Mouse (Mus musculus) ES-E14 (cell line): ENCODE data around the gene Nup50. TPM values are rescaled to one million over a fixed set of nuclear protein-coding genes. Genes with fewer than 3 reads are reported as not detected.

Source experiments
- DNase-seq: peaks from one replicate; pipeline ENCODE4 v3.0.0-alpha.2; 2013; ENCODE audit warnings: low read depth, low spot score
- H3K27ac ChIP-seq: 2 replicates; pipeline ENCODE4 v1.5.1; 2012; ENCODE audit warnings: low read depth, mild to moderate bottlenecking, low read length, moderate library complexity, mixed read lengths; ENCODE audit not compliant: poor library complexity, insufficient read depth, severe bottlenecking
- H3K36me3 ChIP-seq: 2 replicates; pipeline ENCODE4 v1.6.1; 2012; ENCODE audit warnings: mild to moderate bottlenecking, low read length, moderate library complexity, mixed read lengths; ENCODE audit not compliant: control insufficient read depth, poor library complexity, insufficient read depth, severe bottlenecking
- H3K4me1 ChIP-seq, 2 experiments: fragments of 150-350 bp in 1 of 2; sonication (generic) in 1 of 2; 2 replicates each; pipeline ENCODE4 v1.6.1; 2012; ENCODE audit warnings: low read length in 2 of 2, mild to moderate bottlenecking in 1 of 2, mixed read lengths in 1 of 2; ENCODE audit not compliant: control insufficient read depth in 2 of 2, insufficient read depth in 2 of 2, poor library complexity in 1 of 2
- H3K4me3 ChIP-seq, 2 experiments: fragments of 150-350 bp in 1 of 2; sonication (generic) in 1 of 2; 2 replicates each; pipeline ENCODE4 v1.5.1; 2012; ENCODE audit warnings: low read length in 2 of 2, low read depth in 1 of 2, mild to moderate bottlenecking in 1 of 2, mixed read lengths in 1 of 2; ENCODE audit not compliant: insufficient read depth in 1 of 2, poor library complexity in 1 of 2, severe bottlenecking in 1 of 2
- H3K9ac ChIP-seq: 2 replicates; pipeline ENCODE4 v1.6.1; 2012; ENCODE audit warnings: low read depth, mild to moderate bottlenecking, low read length, mixed read lengths; ENCODE audit not compliant: poor library complexity, insufficient read depth, severe bottlenecking
- H3K9me3 ChIP-seq: fragments of 150-350 bp; sonication (generic); 2 replicates; pipeline ENCODE4 v1.6.1; 2012; ENCODE audit warnings: low read depth, mild to moderate bottlenecking, low read length; ENCODE audit not compliant: control insufficient read depth, insufficient read depth
- CHD2 ChIP-seq: IDR thresholded peaks from 2 replicates; pipeline ENCODE4 v1.6.1; 2014; ENCODE audit warnings: mild to moderate bottlenecking, low read depth, low read length, inconsistent platforms
- HCFC1 ChIP-seq: IDR thresholded peaks from 2 replicates; pipeline ENCODE4 v1.6.1; 2012; ENCODE audit warnings: low read length, inconsistent platforms, borderline replicate concordance; ENCODE audit not compliant: insufficient read depth
- MAFK ChIP-seq: IDR thresholded peaks from 2 replicates; pipeline ENCODE4 v1.6.1; 2014; ENCODE audit warnings: mild to moderate bottlenecking, low read depth, low read length, inconsistent platforms; ENCODE audit not compliant: insufficient read depth
- ZC3H11A ChIP-seq: IDR thresholded peaks from 2 replicates; pipeline ENCODE4 v1.6.1; 2012; ENCODE audit warnings: low read depth, mild to moderate bottlenecking, inconsistent platforms, low read length, borderline replicate concordance
- ZNF384 ChIP-seq: IDR thresholded peaks from 2 replicates; pipeline ENCODE4 v1.6.1; 2012; ENCODE audit warnings: low read depth, low read length, inconsistent platforms
- in situ Hi-C, 2 experiments: fragments of 600-800 bp; cut with MboI; formaldehyde crosslinking; loops; one replicate each; pipeline ENCODE4 v1.15.1; 2025; ENCODE audit warnings: low sequenced_read_pairs in 2 of 2, inconsistent platforms in 1 of 2; ENCODE audit not compliant: unreplicated experiment in 2 of 2
- total RNA-seq: library from RNA; depleted of rRNA; stranded (reverse); fragments of 300-350 nt; gene quantifications from 2 replicates; pipeline ENCODE4 v1.2.3, GENCODE M21; 2012; rRNA removed

The Nup50 gene
- total RNA-seq = 46.9 and 71.4 TPM in 2 replicates

DNA sequence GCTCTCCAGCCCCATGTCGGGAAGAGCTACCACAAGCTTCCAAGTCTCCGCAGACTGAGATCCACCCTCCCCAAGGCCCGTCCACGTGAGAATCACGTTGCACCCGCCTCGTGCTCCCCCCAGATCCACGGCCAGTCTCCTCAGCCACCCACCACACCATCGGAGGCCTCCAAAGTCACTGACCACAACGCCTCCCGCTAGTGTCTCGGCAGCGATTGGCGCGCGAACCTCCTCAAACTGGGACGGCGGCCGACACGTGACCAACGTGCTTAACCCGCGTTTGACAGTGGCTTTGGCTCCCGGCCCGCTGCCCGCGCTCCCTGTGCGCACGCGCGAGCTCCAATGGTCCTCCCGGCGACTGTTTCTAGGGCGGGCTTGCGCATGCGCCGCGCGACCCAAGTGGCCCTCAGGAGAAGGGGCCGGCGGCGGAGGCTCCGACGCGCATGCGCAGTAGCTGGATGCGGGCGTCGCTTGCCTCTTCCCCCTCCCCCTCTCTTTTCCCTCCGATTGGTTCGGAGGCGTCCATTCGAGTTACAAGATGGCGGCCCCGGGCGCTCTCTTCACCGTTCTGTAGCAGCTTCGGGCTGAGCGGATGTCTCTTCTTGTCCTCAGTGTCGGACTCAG is at the start of gene Nup50:
Gene Nup50, plus strand, starts transcription at position 528 of the 624 bp plus-strand sequence.
- in situ Hi-C loops = loop anchor here in 1 of 2 experiments (10.0 kb wide), 1 partner anchor 248 kb away; no protein-coding TSS in a partner anchor
- H3K9ac ChIP-seq = peak within 1 kb of the TSS; percentile 97
- H3K9me3 ChIP-seq = no peaks in the 10 kb centered on the region
- TF ChIP-seq HCFC1 (peak; percentile 50; the same call in 1 of the 2 replicates), ZC3H11A (no peak), MAFK (no peak), ZNF384 (no peak), CHD2 (no peak)
- H3K4me3 ChIP-seq = peak within 1 kb of the TSS; percentile 74 to 95
- H3K27ac ChIP-seq = peak within 1 kb of the TSS; percentile 79
- H3K36me3 ChIP-seq = peaks cover 10% of the 10 kb centered on the region
- peaks cover 0 to 2% of the 10 kb centered on the region in 2 experiments; a peak in 1 of 4 replicates for H3K4me1 ChIP-seq
- DNase-seq = peak; percentile 98

DNA sequence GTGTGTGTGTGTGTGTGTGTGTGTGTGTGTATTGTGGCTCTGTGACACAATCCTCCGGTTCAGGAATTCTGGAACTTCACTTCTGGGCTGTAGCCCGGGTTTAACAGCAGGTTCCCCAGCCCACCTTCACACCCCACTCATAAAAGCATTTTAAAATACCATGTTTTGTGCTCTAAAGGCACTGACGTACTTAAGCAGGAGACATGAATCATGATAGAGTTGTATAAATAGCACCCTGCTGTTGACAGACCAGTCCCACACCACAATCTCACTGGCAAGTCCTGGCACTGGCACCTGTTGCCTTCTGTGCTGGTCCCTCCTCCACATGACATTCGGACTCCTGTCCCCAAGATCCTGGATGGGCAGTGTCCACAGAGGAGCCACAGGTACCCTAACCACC is 49.3 kb upstream of the Nup50 start:
- Histone ChIP-seq H3K36me3 (no peaks in the 10 kb centered on the region), H3K27ac (no peak overlapping the region), H3K4me1 (no peaks in the 10 kb centered on the region), H3K4me3 (no peak overlapping the region), H3K9me3 (no peaks in the 10 kb centered on the region), H3K9ac (no peak overlapping the region)
- in situ Hi-C loops = no loop called here
- no peak for DNase-seq
- TF ChIP-seq ZNF384 (no peak), MAFK (no peak), HCFC1 (no peak), ZC3H11A (no peak), CHD2 (no peak)

DNA sequence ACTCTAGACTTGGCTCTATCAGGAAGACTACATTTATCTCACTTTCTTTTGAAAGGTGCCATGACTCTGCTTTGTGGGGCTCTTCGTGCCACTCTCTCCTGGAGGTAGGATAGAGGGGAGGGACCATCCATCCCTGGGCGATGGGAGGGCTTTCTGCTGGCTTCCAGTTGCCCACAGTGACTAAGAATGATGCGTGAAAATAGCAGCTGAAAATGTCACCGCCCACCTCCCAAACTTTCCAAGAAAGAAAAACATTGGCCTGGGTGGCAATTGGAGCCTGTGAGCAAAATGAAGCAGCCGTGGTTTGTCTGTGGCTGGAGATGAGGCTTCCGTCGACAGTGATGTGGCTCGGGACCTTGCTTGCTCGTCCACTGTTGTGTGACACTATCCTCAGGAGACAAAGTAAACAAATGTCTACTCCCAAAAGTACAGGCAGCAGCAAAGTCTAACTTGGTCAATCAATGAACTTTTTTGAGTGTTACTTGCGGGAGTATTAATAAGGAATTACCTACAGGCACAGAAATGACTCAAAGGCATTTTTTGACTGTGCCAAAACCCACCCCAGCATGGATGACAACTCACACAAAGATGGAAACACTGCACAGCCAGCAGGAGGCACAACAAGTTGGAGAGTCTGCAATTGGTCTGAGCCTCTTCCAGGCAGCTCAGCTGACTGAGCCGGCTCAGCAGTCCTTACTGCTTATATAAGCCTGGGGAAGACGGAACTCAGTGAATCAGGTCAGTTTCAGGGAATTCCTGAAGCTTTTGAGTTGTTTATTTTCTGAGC is 46.0 kb upstream of the Nup50 start:
- Histone ChIP-seq H3K9ac (no peak overlapping the region), H3K36me3 (no peaks in the 10 kb centered on the region), H3K9me3 (no peaks in the 10 kb centered on the region), H3K4me3 (no peak overlapping the region), H3K4me1 (peaks cover 0 to 3% of the 10 kb centered on the region in 2 experiments; a peak in 1 of 4 replicates), H3K27ac (no peak overlapping the region)
- in situ Hi-C loops = no loop called here
- no peak for DNase-seq
- TF ChIP-seq HCFC1 = no peak
- no peak for TF ChIP-seq CHD2
- TF ChIP-seq MAFK = no peak
- no peak for TF ChIP-seq ZC3H11A
- TF ChIP-seq ZNF384 = no peak

DNA sequence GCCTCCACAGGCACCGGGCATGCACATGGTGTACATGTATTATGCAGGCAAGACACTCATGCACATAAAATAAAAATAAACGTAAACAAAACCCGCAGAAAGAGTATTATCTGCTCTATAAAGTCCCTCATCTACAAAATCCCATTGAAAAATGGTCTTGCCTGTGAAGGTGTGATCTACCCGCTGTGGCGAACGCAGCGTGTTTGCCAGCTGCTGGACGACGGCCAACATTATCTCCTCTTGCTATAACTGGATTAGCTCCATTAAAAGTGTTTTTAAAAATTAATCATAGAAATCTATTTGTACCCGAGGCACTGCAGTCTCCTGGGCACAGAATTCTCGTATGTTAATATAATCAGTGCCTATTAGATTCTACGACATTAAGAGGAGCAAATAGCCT is 35.1 kb upstream of the Nup50 start:
- TF ChIP-seq ZC3H11A (no peak), ZNF384 (no peak), HCFC1 (no peak), MAFK (no peak), CHD2 (no peak)
- no peak overlapping the region for H3K9ac ChIP-seq
- in situ Hi-C loops = no loop called here
- no peaks in the 10 kb centered on the region for H3K36me3 ChIP-seq
- H3K9me3 ChIP-seq = no peaks in the 10 kb centered on the region
- H3K4me1 ChIP-seq = peaks cover 0 to 3% of the 10 kb centered on the region in 2 experiments; a peak in 1 of 4 replicates
- H3K27ac ChIP-seq = no peak overlapping the region
- no peak for DNase-seq
- no peak overlapping the region for H3K4me3 ChIP-seq
